Mouse (Mus musculus) heart, adult 2 months (tissue): Measurements from ENCODE around the gene Rmi2.

Experiments
- CTCF ChIP-seq: fragments of 200-600 bp; IDR thresholded peaks from 2 replicates; pipeline ENCODE4 v1.8.1; 2022; ENCODE audit warnings: antibody characterized with exemption, mild to moderate bottlenecking, moderate library complexity
- EP300 ChIP-seq: fragments of 200-500 bp; IDR thresholded peaks from 2 replicates; pipeline ENCODE4 v1.6.1; 2011; ENCODE audit warnings: low read depth, low read length, control low read depth; ENCODE audit not compliant: insufficient read depth
- POLR2A ChIP-seq: fragments of 200-500 bp; IDR thresholded peaks from 2 replicates; pipeline ENCODE4 v1.6.1; 2011; ENCODE audit warnings: mild to moderate bottlenecking, low read depth, low read length, control low read depth; ENCODE audit not compliant: insufficient read depth

- no peak for TF ChIP-seq CTCF
- no peak for TF ChIP-seq POLR2A
- TF ChIP-seq EP300: no peak
Observed at GRCm38 (mm10) chr16:10843486-10844318, 8.8 kb downstream of the Rmi2 start.
